8 mouse cellular contexts compared by ENCODE assay signal in genomic region chr12:72820940-72821431, GRCm38 (mm10).
A peak's percentile ranks its signal among the peaks of the same experiment; 100 is the strongest.
DNase-seq lines count a peak whose midpoint lies in the region; ATAC-seq and TF ChIP-seq lines count a peak whose summit lies in the region.

No protein-coding gene starts in this region.

- H3K4me1 ChIP-seq in ES-Bruce4 (ENCODE audit: control insufficient read depth, insufficient read depth, low read length), result peaks cover 3% of the 10 kb centered on the region
- H3K4me1 ChIP-seq in embryonic facial prominence, embryonic 15.5 days, result peaks cover 9% of the 10 kb centered on the region; the same call in 1 of the 2 replicates
- H3K4me1 ChIP-seq in stomach, embryonic 15.5 days, result no peaks in the 10 kb centered on the region

- H3K9me3 ChIP-seq in ES-Bruce4 (replicated peaks; ENCODE audit: control insufficient read depth, insufficient read depth, low read length, poor library complexity, severe bottlenecking), result no peaks in the 10 kb centered on the region
- no peaks in the 10 kb centered on the region for H3K9me3 ChIP-seq in embryonic facial prominence, embryonic 15.5 days (replicated peaks)
- H3K9me3 ChIP-seq in stomach, embryonic 15.5 days, result no peaks in the 10 kb centered on the region

- no peaks in the 10 kb centered on the region for H3K36me3 ChIP-seq in ES-Bruce4 (ENCODE audit: control insufficient read depth, insufficient read depth, low read length, poor library complexity, severe bottlenecking)
- H3K36me3 ChIP-seq in embryonic facial prominence, embryonic 15.5 days, result no peaks in the 10 kb centered on the region
- no peaks in the 10 kb centered on the region for H3K36me3 ChIP-seq in stomach, embryonic 15.5 days

- TF ChIP-seq EP300 in ES-Bruce4 (IDR thresholded peaks at IDR 0.05; ENCODE audit: insufficient read depth, low read depth, low read length), result peak; percentile 38; the same call in 1 of the 2 replicates

- no peak for TF ChIP-seq POLR2A in ES-Bruce4 (IDR thresholded peaks at IDR 0.05; ENCODE audit: insufficient read depth, low read length)

- H3K27ac ChIP-seq in ES-Bruce4 (ENCODE audit: insufficient read depth, low read length), result peak overlapping the region; percentile 90
- peak overlapping the region; percentile 79 for H3K27ac ChIP-seq in embryonic facial prominence, embryonic 15.5 days (replicated peaks)
- peak overlapping the region; percentile 84 for H3K27ac ChIP-seq in stomach, embryonic 15.5 days

- intact Hi-C loops in heart, postnatal 25 days (cut with DNase I), result no loop called here
- intact Hi-C loops in left cerebral cortex, postnatal 4 days (cut with DNase I), result no loop called here

- TF ChIP-seq CTCF in ES-Bruce4 (IDR thresholded peaks at IDR 0.05; ENCODE audit: low read depth, low read length), result no peak

- no peaks in the 10 kb centered on the region for H3K27me3 ChIP-seq in ES-Bruce4 (ENCODE audit: control insufficient read depth, insufficient read depth, low read length, poor library complexity, severe bottlenecking)
- no peaks in the 10 kb centered on the region for H3K27me3 ChIP-seq in embryonic facial prominence, embryonic 15.5 days
- 0 out of 2 replicates have a peak, but pooled peaks cover 2% of the 10 kb centered on the region for H3K27me3 ChIP-seq in stomach, embryonic 15.5 days (replicated peaks)

- WGBS in embryonic facial prominence, embryonic 15.5 days, result 2% methylated on average over 24 of the region's 24 CpGs
- 4% methylated on average over 24 of the region's 24 CpGs for WGBS in stomach, embryonic 15.5 days

- 0 out of 2 replicates have a peak overlapping the region, but pooled peaks have one; percentile 19 for H3K4me3 ChIP-seq in ES-Bruce4 (ENCODE audit: low read depth, low read length)
- peak overlapping the region; percentile 46 for H3K4me3 ChIP-seq in embryonic facial prominence, embryonic 15.5 days (replicated peaks)
- peak overlapping the region; percentile 39 for H3K4me3 ChIP-seq in stomach, embryonic 15.5 days (replicated peaks)

- 0 out of 2 replicates have a peak overlapping the region, but pooled peaks have one; percentile 28 for H3K9ac ChIP-seq in ES-Bruce4 (ENCODE audit: low read depth, poor library complexity, severe bottlenecking)
- H3K9ac ChIP-seq in embryonic facial prominence, embryonic 15.5 days, result peak overlapping the region; percentile 12; the same call in 1 of the 2 replicates
- no peak overlapping the region for H3K9ac ChIP-seq in stomach, embryonic 15.5 days

- peak; percentile 19 for DNase-seq in adrenal gland, adult 2 months
- DNase-seq in adrenal gland, postnatal 25 days, result no peak
- DNase-seq in heart, postnatal 25 days (ENCODE audit: low spot score), result peak; percentile 2
- DNase-seq in left cerebral cortex, postnatal 4 days, result peak; percentile 41

- peak overlapping the region; percentile 73 for H3K4me2 ChIP-seq in embryonic facial prominence, embryonic 15.5 days (replicated peaks)
- peak overlapping the region; percentile 71 for H3K4me2 ChIP-seq in stomach, embryonic 15.5 days

- peak; percentile 88 for ATAC-seq in embryonic facial prominence, embryonic 15.5 days (ENCODE audit: insufficient number of reproducible peaks, low FRiP score, low TSS enrichment, low read depth)
- ATAC-seq in megakaryocyte progenitor cell, adult 5-6 weeks (replicated peaks; ENCODE audit: poor library complexity), result peak; percentile 78
- peak; percentile 69; the same call in 1 of the 2 replicates for ATAC-seq in stomach, embryonic 15.5 days (ENCODE audit: insufficient read depth, low FRiP score, low read depth)
